Mouse (Mus musculus) erythroblast, adult 5-6 weeks (primary cell): ENCODE results near the gene Fgl2. TPM values are rescaled to one million over a fixed set of nuclear protein-coding genes. Genes with fewer than 3 reads are reported as not detected.

ENCODE experiments used
- total RNA-seq, 2 experiments: library from RNA; stranded (forward) in 1 of 2; stranded (reverse) in 1 of 2; fragments of 150-400 nt in 1 of 2; fragments of 200-764, 138-1000 nt in 1 of 2; gene quantifications; 2 replicates each; pipeline versions ENCODE4 v1.2.3 to v1.2.4; 2015 to 2017; ENCODE audit warnings: low replicate concordance in 2 of 2

The Fgl2 gene
- total RNA-seq, 2 experiments from 2014 or later, result 10.7 to 12.1 TPM

Other genes with a start within 250 kb of the Fgl2 start
- 9.0 and 19.2 TPM in 2 replicates for gene Gsap, start 186.4 kb upstream of the Fgl2 start, total RNA-seq (2015; ENCODE audit: low replicate concordance)
- gene Gsap, start 186.4 kb upstream of the Fgl2 start, total RNA-seq (2017; ENCODE audit: low replicate concordance), result 2.8 and 4.1 TPM in 2 replicates
- gene Ccdc146, start 52.0 kb downstream of the Fgl2 start, total RNA-seq (2015; ENCODE audit: low replicate concordance), result not detected in 2 replicates
- not detected in 2 replicates for gene Ccdc146, start 52.0 kb downstream of the Fgl2 start, total RNA-seq (2017; ENCODE audit: low replicate concordance)
- gene Fam185a, start 52.3 kb downstream of the Fgl2 start, total RNA-seq (2015; ENCODE audit: low replicate concordance), result 0.96 and 1.5 TPM in 2 replicates
- gene Fam185a, start 52.3 kb downstream of the Fgl2 start, total RNA-seq (2017; ENCODE audit: low replicate concordance), result 0.51 and 1.8 TPM in 2 replicates
- gene Lrrc17, start 170.9 kb downstream of the Fgl2 start, total RNA-seq (2015; ENCODE audit: low replicate concordance), result not detected in 2 replicates
- gene Lrrc17, start 170.9 kb downstream of the Fgl2 start, total RNA-seq (2017; ENCODE audit: low replicate concordance), result 0.85 TPM in 1 of 2 replicates, not detected in the other